Mouse (Mus musculus) embryonic facial prominence, embryonic 12.5 days (tissue): ENCODE measurements around the gene Htr7. TPM values are rescaled to one million over a fixed set of nuclear protein-coding genes. Genes with fewer than 3 reads are reported as not detected.
A peak's percentile ranks its signal among the peaks of the same experiment; 100 is the strongest.

Experiments used
- ATAC-seq: fragments of 200-750 bp; cut with Nextera tagmentation; 2 replicates; pipeline ENCODE4 v1.8.0; 2017; ENCODE audit not compliant: insufficient number of reproducible peaks, insufficient read depth, low FRiP score, low TSS enrichment
- H3K27ac ChIP-seq: fragments of 300-500 bp; sonication (generic); 2 replicates; pipeline ENCODE4 v1.5.1; 2016; ENCODE audit warnings: mild to moderate bottlenecking
- H3K27me3 ChIP-seq: fragments of 300-500 bp; sonication (generic); 2 replicates; pipeline ENCODE4 v1.6.1; 2016; ENCODE audit warnings: mild to moderate bottlenecking, moderate library complexity
- H3K36me3 ChIP-seq: fragments of 300-500 bp; sonication (generic); 2 replicates; pipeline ENCODE4 v1.6.1; 2016; ENCODE audit warnings: mild to moderate bottlenecking
- H3K4me1 ChIP-seq: fragments of 300-500 bp; sonication (generic); 2 replicates; pipeline ENCODE4 v1.6.1; 2016
- H3K4me2 ChIP-seq: fragments of 300-500 bp; sonication (generic); replicated peaks from 2 replicates; pipeline ENCODE4 v1.6.1; 2016; ENCODE audit warnings: mild to moderate bottlenecking, moderate library complexity
- H3K4me3 ChIP-seq: fragments of 300-500 bp; sonication (generic); 2 replicates; pipeline ENCODE4 v1.5.1; 2016; ENCODE audit warnings: mild to moderate bottlenecking
- H3K9ac ChIP-seq: fragments of 300-500 bp; sonication (generic); 2 replicates; pipeline ENCODE4 v1.6.1; 2016; ENCODE audit warnings: mild to moderate bottlenecking, moderate library complexity
- H3K9me3 ChIP-seq: fragments of 300-500 bp; sonication (generic); 2 replicates; pipeline ENCODE4 v1.6.1; 2016; ENCODE audit warnings: mild to moderate bottlenecking, moderate library complexity
- WGBS: fragments of 180-500 bp; shearing (Covaris S2); methylation state at CpG from one replicate; pipeline ENCODE4 v1.1.7; 2016; 5-methylcytosine and 5-hydroxymethylcytosine counted together
- polyA plus RNA-seq: library from polyadenylated mRNA; unstranded; fragments of >200 nt; fragmentation: Nextera tagmentation; extraction: Ambion mirVana; gene quantifications from 2 replicates; pipeline ENCODE4 v1.2.1, GENCODE M21; 2016

Htr7 gene
- polyA plus RNA-seq = 1.1 TPM in 2 replicates

DNA sequence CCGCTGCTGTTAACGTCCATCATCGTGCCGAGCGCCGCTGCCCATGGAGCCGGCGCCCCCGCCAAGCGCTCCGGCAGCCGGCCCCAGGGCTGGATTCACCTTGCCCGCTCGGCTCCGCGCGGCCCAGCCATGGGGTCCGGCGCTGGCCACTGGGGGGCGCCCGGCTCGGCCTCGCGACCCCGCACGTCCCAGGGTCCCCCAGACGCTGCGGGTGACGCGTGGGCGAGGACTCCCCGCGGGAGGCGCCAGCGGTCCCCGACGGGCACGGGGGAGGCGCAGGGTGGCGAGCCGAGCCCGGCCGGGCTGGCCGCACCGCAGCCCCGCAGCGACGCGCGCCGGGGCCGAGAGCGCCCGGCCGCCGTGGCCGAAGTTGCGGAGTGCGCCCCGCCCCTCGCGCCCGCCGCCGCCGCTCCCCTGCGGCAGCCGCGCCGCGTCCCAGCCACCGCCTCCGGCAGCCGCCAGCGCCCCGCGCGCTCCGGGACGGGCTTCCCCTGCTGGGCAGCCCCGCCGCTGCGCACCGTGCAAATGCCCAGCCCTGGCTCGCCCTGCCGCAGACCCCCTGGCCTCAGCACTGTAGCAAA, at the start of gene Htr7:
TSS of gene Htr7 (minus strand) at position 277 of the 581 bp plus-strand sequence.
- Histone ChIP-seq H3K4me2 (peak within 1 kb of the TSS; percentile 89), H3K27ac (no peak within 1 kb of the TSS), H3K27me3 (peaks cover 41% of the 10 kb centered on the region), H3K4me1 (no peaks in the 10 kb centered on the region), H3K9me3 (no peaks in the 10 kb centered on the region), H3K4me3 (peak within 1 kb of the TSS; percentile 57), H3K36me3 (no peaks in the 10 kb centered on the region), H3K9ac (peak within 1 kb of the TSS; percentile 47)
- WGBS = under 1% methylated on average over 68 of the region's 86 CpGs
- peak; percentile 93 for ATAC-seq

DNA sequence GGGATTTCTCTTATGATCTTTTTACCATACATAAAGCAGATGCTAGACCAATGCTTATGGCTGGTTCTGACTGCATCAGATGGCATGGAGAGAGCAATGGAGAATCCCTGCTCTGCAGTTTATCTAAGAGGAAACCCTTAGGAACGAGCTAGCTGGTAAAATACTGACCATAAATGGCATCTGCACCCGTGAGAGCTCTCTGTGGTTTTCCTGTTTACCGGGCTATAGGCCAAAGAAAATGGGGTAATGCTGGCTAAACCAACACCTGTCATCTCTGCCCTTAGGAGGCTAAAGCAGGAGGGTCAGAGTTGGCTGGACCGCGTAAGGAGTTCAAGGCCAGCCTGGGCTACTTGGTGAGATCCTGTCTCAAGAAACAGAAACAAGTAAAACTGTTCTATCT, 46.6 kb upstream of the Htr7 start:
- 86% methylated on average over 5 of the region's 5 CpGs for WGBS

DNA sequence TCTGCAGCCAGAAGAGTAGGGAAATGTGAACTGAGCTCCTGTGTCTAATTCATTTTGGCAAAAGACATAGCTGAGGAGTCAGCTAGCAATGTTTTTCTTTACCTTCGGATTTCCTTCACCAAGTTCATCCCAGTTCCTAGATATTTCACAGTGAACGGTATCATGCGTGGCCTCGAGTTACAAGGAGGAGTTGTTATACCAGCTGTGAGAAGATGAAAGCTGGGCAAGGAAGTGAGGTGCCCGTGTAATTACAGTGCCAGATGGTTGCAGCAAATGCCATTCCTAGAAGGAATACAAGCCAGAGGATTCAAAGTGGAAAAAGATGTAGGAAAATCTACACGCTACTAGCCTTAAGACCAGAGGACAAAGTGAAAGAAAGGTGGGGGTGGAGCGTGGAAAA, 41.6 kb upstream of the Htr7 start:
- no peak for ATAC-seq
- no peaks in the 10 kb centered on the region for H3K9me3 ChIP-seq
- H3K4me2 ChIP-seq = no peak overlapping the region
- no peak overlapping the region for H3K4me3 ChIP-seq
- H3K27me3 ChIP-seq = no peaks in the 10 kb centered on the region
- no peak overlapping the region for H3K27ac ChIP-seq
- no peak overlapping the region for H3K9ac ChIP-seq
- H3K36me3 ChIP-seq = peaks cover 64% of the 10 kb centered on the region
- 82% methylated on average over 7 of the region's 7 CpGs for WGBS
- no peaks in the 10 kb centered on the region for H3K4me1 ChIP-seq

More for the DNA sequence above, 46.6 kb upstream of the Htr7 start:
- no peaks in the 10 kb centered on the region for H3K4me1 ChIP-seq
- no peak overlapping the region for H3K27ac ChIP-seq
- no peak overlapping the region for H3K9ac ChIP-seq
- no peak overlapping the region for H3K4me2 ChIP-seq
- H3K4me3 ChIP-seq = no peak overlapping the region
- ATAC-seq = no peak
- H3K27me3 ChIP-seq = no peaks in the 10 kb centered on the region
- H3K9me3 ChIP-seq = no peaks in the 10 kb centered on the region
- peaks cover 45% of the 10 kb centered on the region for H3K36me3 ChIP-seq

DNA sequence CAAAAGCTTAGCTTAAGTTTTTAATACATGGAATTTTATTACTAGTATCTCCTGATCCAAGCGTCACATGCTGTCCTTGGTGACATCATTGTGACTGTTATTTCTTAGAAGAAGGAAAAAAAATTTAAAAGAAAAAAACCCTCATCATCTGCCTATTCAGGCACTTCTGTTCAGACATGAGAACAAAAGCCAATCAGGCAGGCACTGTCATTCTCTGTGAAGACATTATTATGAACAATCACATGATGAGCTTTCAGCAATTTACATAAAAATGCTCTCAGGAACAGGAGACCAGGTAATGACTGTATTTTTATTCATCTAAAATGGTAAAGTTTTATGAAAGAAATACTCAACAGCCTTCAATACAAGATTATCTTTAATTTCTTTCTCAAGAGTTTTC, 41.0 kb upstream of the Htr7 start:
- 94% methylated on average over 1 of the region's 1 CpGs for WGBS
- peaks cover 58% of the 10 kb centered on the region for H3K36me3 ChIP-seq
- no peak for ATAC-seq

DNA sequence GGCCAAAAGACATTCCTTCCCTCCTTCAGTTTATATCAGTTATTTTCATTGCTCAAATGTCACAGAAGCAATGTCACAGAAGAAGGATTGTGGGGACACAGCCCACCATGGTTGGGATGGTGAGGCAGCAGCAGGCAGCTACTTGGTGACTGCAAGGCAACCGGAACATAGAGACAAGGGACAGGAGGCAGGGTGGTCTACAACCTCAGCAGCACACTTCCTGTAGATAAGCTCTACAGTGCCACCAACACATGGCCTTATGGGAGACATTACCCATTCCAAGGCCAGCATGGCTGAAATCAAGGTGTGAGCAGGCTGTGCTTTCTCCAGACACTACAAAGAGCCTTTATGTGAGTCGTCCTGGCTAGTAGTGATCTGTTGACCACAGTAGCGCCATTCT, 39.9 kb upstream of the Htr7 start:
- no peak overlapping the region for H3K9ac ChIP-seq
- no peak overlapping the region for H3K4me3 ChIP-seq
- H3K4me1 ChIP-seq = no peaks in the 10 kb centered on the region
- no peak for ATAC-seq
- H3K9me3 ChIP-seq = no peaks in the 10 kb centered on the region
- H3K27me3 ChIP-seq = no peaks in the 10 kb centered on the region
- H3K27ac ChIP-seq = no peak overlapping the region
- H3K4me2 ChIP-seq = no peak overlapping the region
- peaks cover 52% of the 10 kb centered on the region for H3K36me3 ChIP-seq
- 91% methylated on average over 3 of the region's 3 CpGs for WGBS

More for the DNA sequence above, 41.0 kb upstream of the Htr7 start:
- no peak overlapping the region for H3K27ac ChIP-seq
- H3K4me2 ChIP-seq = no peak overlapping the region
- H3K9me3 ChIP-seq = no peaks in the 10 kb centered on the region
- H3K27me3 ChIP-seq = no peaks in the 10 kb centered on the region
- H3K4me3 ChIP-seq = no peak overlapping the region
- H3K9ac ChIP-seq = no peak overlapping the region
- H3K4me1 ChIP-seq = no peaks in the 10 kb centered on the region

DNA sequence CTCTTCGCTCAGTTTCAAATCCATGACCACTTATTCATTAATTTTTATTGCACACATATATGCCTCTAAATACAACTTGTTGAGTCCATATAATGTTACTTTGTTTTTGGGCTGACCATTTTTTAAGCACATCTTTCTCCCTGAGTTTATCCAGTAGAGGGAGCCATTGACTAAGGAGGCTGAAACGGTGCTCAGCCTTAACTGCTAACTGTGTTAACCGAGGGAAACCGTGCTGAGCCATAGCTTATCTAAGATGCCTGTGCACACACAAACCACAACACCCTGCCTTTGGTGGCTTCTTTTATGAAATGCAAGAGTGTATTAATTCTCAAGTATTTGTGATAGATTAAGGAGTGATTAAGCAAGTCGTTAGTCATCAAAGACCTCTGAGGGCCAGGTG, 33.5 kb upstream of the Htr7 start:
- Histone ChIP-seq H3K4me3 (no peak overlapping the region), H3K27me3 (no peaks in the 10 kb centered on the region), H3K36me3 (peaks cover 42% of the 10 kb centered on the region), H3K9ac (no peak overlapping the region), H3K4me2 (no peak overlapping the region), H3K4me1 (no peaks in the 10 kb centered on the region), H3K9me3 (no peaks in the 10 kb centered on the region), H3K27ac (no peak overlapping the region)
- ATAC-seq = no peak
- 52% methylated on average over 5 of the region's 5 CpGs for WGBS

DNA sequence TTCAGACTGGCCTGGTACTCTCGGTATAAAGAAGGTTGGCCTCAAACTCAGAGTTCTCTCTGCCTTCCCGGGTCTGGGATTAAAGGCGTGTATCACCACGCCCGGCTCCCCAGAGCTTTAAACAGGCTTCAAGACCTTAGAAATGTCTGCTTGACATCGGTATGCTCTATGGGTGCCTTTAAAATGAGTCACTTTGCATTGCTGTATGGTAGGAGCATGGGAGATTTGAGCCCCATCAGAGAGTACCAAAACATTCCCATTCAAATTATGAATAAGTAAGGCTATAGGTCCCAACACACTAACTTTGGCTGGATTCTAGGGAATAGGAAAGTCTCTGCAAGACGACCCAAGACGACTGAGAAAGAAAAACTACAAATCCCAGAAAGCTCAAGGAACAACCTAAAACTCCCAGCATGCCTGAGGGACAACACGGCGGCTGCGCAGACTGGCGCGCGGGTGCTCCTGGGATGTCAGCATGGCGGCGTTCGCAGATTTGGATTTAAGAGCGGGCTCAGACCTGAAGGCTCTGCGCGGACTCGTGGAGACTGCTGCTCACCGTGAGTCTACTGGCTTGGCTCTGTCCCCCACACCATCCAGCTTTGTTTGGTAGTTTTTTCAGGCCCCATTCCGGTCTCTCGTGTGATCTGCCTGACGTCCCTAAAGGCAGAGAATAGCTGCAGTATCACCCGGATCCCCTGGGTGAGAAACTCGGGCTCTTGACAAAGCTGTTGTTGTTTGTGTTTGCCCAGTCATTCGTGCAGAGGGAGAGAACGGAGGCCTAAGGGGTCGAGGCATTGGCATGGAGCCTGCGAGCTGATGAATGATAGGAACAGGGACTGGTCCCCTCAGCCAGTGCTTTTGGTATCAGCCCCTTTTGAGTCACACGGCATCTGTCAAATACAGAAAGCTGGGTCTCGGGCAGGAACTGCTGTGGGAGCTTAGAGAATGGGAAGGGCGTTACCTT, 26.2 kb upstream of the Htr7 start, which contains the start of gene Rpp30:
TSS of gene Rpp30 (plus strand) at position 455 of the 964 bp plus-strand sequence.
- Histone ChIP-seq H3K4me3 (peak within 1 kb of the TSS; percentile 73), H3K27ac (peak within 1 kb of the TSS; percentile 65; the same call in 1 of the 2 replicates), H3K4me2 (peak within 1 kb of the TSS; percentile 76), H3K4me1 (peaks cover 5% of the 10 kb centered on the region), H3K9me3 (no peaks in the 10 kb centered on the region), H3K36me3 (peaks cover 7% of the 10 kb centered on the region; the same call in 1 of the 2 replicates), H3K9ac (peak within 1 kb of the TSS; percentile 65), H3K27me3 (0 out of 2 replicates have a peak, but pooled peaks cover 3% of the 10 kb centered on the region)
- ATAC-seq = peak; percentile 89
- 3% methylated on average over 34 of the region's 34 CpGs for WGBS

DNA sequence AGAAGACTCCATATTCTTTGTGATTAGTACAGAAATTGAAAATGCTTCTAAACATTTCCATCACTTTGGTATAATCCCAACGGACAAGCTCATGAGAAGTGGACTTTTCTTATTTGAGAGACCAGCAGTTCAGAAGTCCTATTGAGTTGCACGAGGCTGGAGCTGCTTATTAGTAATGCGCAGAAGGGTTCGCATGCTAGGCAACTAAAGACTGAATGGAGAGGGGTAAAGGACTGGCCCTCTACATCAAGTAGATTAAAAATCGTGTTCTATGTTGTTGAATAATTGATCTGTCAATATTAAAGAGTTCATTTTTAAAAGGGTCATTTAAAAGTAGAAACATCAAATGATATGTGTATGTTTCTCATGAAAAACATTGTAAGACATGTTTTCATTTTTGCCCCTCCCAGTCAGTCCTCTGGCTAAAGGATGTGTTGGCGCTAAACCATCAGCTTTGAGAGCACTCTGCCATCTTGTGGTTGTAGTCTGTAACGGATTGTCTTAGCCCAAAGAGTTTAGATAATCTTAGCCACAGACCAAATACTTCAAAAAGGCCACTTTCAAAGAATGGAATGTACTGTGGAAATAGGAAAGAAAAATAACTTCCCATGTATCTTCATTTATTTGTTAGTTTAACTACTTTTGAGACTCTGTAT, 25.4 kb upstream of the Htr7 start:
- peak; percentile 36; the same call in 1 of the 2 replicates for ATAC-seq
- H3K4me1 ChIP-seq = peaks cover 5% of the 10 kb centered on the region
- H3K4me2 ChIP-seq = peak overlapping the region; percentile 76
- no peaks in the 10 kb centered on the region for H3K9me3 ChIP-seq
- peak overlapping the region; percentile 73 for H3K4me3 ChIP-seq
- peak overlapping the region; percentile 38; the same call in 1 of the 2 replicates for H3K9ac ChIP-seq
- peak overlapping the region; percentile 65; the same call in 1 of the 2 replicates for H3K27ac ChIP-seq
- 50% methylated on average over 7 of the region's 7 CpGs for WGBS
- H3K36me3 ChIP-seq = no peaks in the 10 kb centered on the region
- H3K27me3 ChIP-seq = 0 out of 2 replicates have a peak, but pooled peaks cover 3% of the 10 kb centered on the region

DNA sequence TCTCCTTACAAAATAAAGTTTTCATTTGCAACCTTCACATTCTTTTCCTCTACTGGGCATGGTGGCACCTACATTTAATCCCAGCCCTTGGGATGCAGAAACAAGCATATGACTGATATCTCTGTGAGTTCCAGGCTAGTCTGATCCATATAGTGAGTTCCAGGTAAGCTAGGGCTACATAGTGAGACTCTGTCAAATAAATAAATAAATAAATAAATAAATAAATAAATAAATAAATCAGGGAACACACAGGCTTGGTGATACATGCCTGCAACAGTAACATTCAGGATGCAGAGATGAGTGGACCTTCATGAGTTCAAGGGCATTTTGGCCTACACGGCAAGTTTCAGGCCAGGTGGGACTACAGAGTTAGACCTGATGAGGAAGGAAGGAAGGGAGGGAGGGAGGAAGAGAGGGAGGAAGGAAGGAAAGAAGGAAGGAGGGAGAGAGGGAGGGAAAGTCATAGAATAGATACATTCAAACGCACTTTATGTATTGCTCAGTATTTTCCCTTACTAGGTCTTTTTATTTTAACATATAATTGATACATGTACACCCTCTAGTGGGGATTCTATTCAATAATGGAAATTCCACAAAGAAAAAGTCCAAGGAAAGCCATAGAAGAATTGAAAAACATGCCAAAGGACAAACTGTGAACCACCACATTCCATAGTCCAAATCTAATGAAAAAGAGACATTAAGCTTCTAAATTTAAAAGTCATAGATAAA, 5.7 kb upstream of the Htr7 start:
- Histone ChIP-seq H3K36me3 (no peaks in the 10 kb centered on the region), H3K27me3 (peaks cover 13% of the 10 kb centered on the region), H3K4me3 (no peak overlapping the region), H3K4me1 (no peaks in the 10 kb centered on the region), H3K9me3 (no peaks in the 10 kb centered on the region), H3K9ac (no peak overlapping the region), H3K4me2 (no peak overlapping the region), H3K27ac (no peak overlapping the region)
- no peak for ATAC-seq
- 70% methylated on average over 2 of the region's 2 CpGs for WGBS

DNA sequence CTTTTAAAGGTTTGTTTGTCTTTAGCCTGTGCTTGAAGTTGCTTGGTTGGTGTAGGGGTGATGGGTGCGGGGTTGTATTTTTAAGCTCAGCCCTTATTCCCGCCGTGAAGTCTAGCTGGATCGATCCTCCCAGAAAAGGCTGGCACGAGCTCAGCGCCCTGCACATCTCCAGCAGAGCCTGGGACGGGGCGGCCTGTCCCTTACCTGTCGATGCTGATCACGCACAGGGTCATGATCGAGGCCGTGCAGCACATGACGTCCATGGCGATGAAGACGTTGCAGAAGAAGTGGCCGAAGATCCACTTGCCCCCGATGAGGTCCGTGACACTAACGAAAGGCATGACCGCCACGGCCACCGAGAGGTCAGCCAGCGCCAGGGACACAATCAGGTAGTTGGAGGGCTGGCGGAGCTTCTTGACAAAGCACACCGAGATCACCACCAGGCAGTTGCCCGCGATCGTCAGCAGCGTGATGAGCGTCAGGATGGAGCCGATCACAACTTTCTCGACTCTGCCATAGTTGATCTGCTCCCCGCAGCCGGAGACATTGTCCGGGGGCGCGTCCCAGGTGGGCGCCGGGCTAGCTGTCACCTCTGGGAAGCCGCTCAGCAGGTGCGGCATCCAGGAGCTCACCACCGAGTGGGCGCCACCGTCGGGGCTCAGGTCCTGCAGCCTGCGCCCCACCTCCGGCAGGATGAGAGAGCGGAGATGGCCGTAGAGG, 645 bp downstream of the Htr7 start:
- ATAC-seq = 0 out of 2 replicates have a peak, but pooled peaks have one; percentile 28
- peak overlapping the region; percentile 47 for H3K9ac ChIP-seq
- H3K4me1 ChIP-seq = no peaks in the 10 kb centered on the region
- H3K27me3 ChIP-seq = peaks cover 41% of the 10 kb centered on the region
- H3K9me3 ChIP-seq = no peaks in the 10 kb centered on the region
- H3K4me2 ChIP-seq = peak overlapping the region; percentile 89
- 7% methylated on average over 49 of the region's 49 CpGs for WGBS
- peak overlapping the region; percentile 57 for H3K4me3 ChIP-seq
- no peaks in the 10 kb centered on the region for H3K36me3 ChIP-seq
- H3K27ac ChIP-seq = no peak overlapping the region
